Mouse (Mus musculus): ENCODE measurements around the gene Pik3r4.
"Not testable (repeated sequence)": the region's sequence is repeated elsewhere in the genome, so short reads cannot be mapped to it uniquely, and the experiment has no call there.

Gene Pik3r4

GRCm38 (mm10) chr9:105642460-105643371 lies at the start of gene Pik3r4:
TSS of gene Pik3r4 (plus strand) at chr9:105642978.
- peak; percentile 67 for DNase-seq

GRCm38 (mm10) chr9:105598906-105599305 lies 43.9 kb upstream of the Pik3r4 start:
- DNase-seq: no peak

- DNase-seq: peak; percentile 33
These were observed 30.6 kb upstream of the Pik3r4 start for GRCm38 (mm10) chr9:105611980-105612771.

GRCm38 (mm10) chr9:105612919-105613318 lies 29.9 kb upstream of the Pik3r4 start:
- peak; percentile 32 for DNase-seq

GRCm38 (mm10) chr9:105615952-105616351 lies 26.8 kb upstream of the Pik3r4 start:
- no peak for DNase-seq

GRCm38 (mm10) chr9:105617274-105617673 lies 25.5 kb upstream of the Pik3r4 start:
- DNase-seq: peak; percentile 69

- DNase-seq: no peak
These were observed 8.8 kb upstream of the Pik3r4 start for GRCm38 (mm10) chr9:105633961-105634360.

GRCm38 (mm10) chr9:105641377-105641776 lies 1.4 kb upstream of the Pik3r4 start:
- DNase-seq: not testable (repeated sequence)

GRCm38 (mm10) chr9:105656189-105656588 lies 13.4 kb downstream of the Pik3r4 start:
- DNase-seq: no peak

GRCm38 (mm10) chr9:105658216-105658615 lies 15.4 kb downstream of the Pik3r4 start:
- no peak for DNase-seq

- DNase-seq: no peak
These were observed 17.1 kb downstream of the Pik3r4 start for GRCm38 (mm10) chr9:105659877-105660276.

GRCm38 (mm10) chr9:105665269-105665668 lies 22.5 kb downstream of the Pik3r4 start:
- DNase-seq: no peak

GRCm38 (mm10) chr9:105670916-105671315 lies 28.1 kb downstream of the Pik3r4 start:
- no peak for DNase-seq

- no peak for DNase-seq
These were observed 29.3 kb downstream of the Pik3r4 start for GRCm38 (mm10) chr9:105672032-105672431.

- DNase-seq: no peak
These were observed 33.2 kb downstream of the Pik3r4 start for GRCm38 (mm10) chr9:105675941-105676340.

GRCm38 (mm10) chr9:105681386-105681785 lies 38.6 kb downstream of the Pik3r4 start:
- DNase-seq: no peak

- DNase-seq: peak; percentile 47
These were observed 41.9 kb downstream of the Pik3r4 start for GRCm38 (mm10) chr9:105684549-105685165.

- DNase-seq: no peak
These were observed 46.7 kb downstream of the Pik3r4 start for GRCm38 (mm10) chr9:105689485-105689884.

GRCm38 (mm10) chr9:105692472-105692871 lies 49.7 kb downstream of the Pik3r4 start:
- peak; percentile 37 for DNase-seq

- DNase-seq: no peak
These were observed 50.3 kb downstream of the Pik3r4 start for GRCm38 (mm10) chr9:105693056-105693455.

GRCm38 (mm10) chr9:105693854-105694253 lies 51.1 kb downstream of the Pik3r4 start:
- DNase-seq: peak; percentile 80

- no peak for DNase-seq
These were observed 54.2 kb downstream of the Pik3r4 start for GRCm38 (mm10) chr9:105696818-105697564.
